Mouse (Mus musculus) inflammation-experienced regulatory T-cells, adult 6 months (primary cell): ENCODE measurements around the gene Mrpl34. TPM values are rescaled to one million over a fixed set of nuclear protein-coding genes. Genes with fewer than 3 reads are reported as not detected.
A peak's percentile ranks its signal among the peaks of the same experiment; 100 is the strongest.

Experiments used
- ATAC-seq: one replicate; pipeline ENCODE4 v1.8.0; 2017
- polyA plus RNA-seq, 3 experiments: library from polyadenylated mRNA; unstranded; fragments of 100-300 nt; shearing (Covaris generic); gene quantifications; one replicate each; pipeline ENCODE4 v1.2.1; 2017

Mrpl34 gene
- polyA plus RNA-seq, 3 experiments from 2014 or later, result 68.3 to 83.2 (median 80.6) TPM

- no peak for ATAC-seq
Observed at GRCm38 (mm10) chr8:71469411-71469810, 4.7 kb downstream of the Mrpl34 start.

- no peak for ATAC-seq
Observed at GRCm38 (mm10) chr8:71470146-71470912, 5.6 kb downstream of the Mrpl34 start.

GRCm38 (mm10) chr8:71470913-71471255 lies 6.1 kb downstream of the Mrpl34 start:
- no peak for ATAC-seq

GRCm38 (mm10) chr8:71471861-71472260 lies 7.1 kb downstream of the Mrpl34 start:
- no peak for ATAC-seq

GRCm38 (mm10) chr8:71472601-71473386 lies 8.0 kb downstream of the Mrpl34 start:
- ATAC-seq, result no peak

- no peak for ATAC-seq
Observed at GRCm38 (mm10) chr8:71474344-71474743, 9.6 kb downstream of the Mrpl34 start.

GRCm38 (mm10) chr8:71474785-71475701 lies 10.3 kb downstream of the Mrpl34 start:
- ATAC-seq, result no peak

- no peak for ATAC-seq
Observed at GRCm38 (mm10) chr8:71475702-71476075, 10.9 kb downstream of the Mrpl34 start.

- ATAC-seq, result peak; percentile 74
Observed at GRCm38 (mm10) chr8:71476099-71476940, 11.6 kb downstream of the Mrpl34 start.

- ATAC-seq, result no peak
Observed at GRCm38 (mm10) chr8:71477196-71477845, 12.6 kb downstream of the Mrpl34 start.

- no peak for ATAC-seq
Observed at GRCm38 (mm10) chr8:71478943-71479342, 14.2 kb downstream of the Mrpl34 start.

GRCm38 (mm10) chr8:71483932-71484331 lies 19.2 kb downstream of the Mrpl34 start:
- no peak for ATAC-seq

- no peak for ATAC-seq
Observed at GRCm38 (mm10) chr8:71484736-71485135, 20.0 kb downstream of the Mrpl34 start.

GRCm38 (mm10) chr8:71485142-71486135 lies 20.7 kb downstream of the Mrpl34 start, which contains the start of gene Ano8:
Gene Ano8, minus strand, starts transcription at chr8:71485963.
- peak; percentile 66 for ATAC-seq

- ATAC-seq, result no peak
Observed at GRCm38 (mm10) chr8:71486136-71486529, 21.4 kb downstream of the Mrpl34 start.

- ATAC-seq, result peak; percentile 37
Observed at GRCm38 (mm10) chr8:71487691-71488445, 23.1 kb downstream of the Mrpl34 start, which contains the start of gene Gtpbp3. Gene Gtpbp3, plus strand, starts transcription at chr8:71488103.

GRCm38 (mm10) chr8:71488454-71488853 lies 23.7 kb downstream of the Mrpl34 start:
- ATAC-seq, result peak; percentile 88

GRCm38 (mm10) chr8:71495039-71495438 lies 30.3 kb downstream of the Mrpl34 start:
- ATAC-seq, result peak; percentile 69

- no peak for ATAC-seq
Observed at GRCm38 (mm10) chr8:71495811-71496210, 31.1 kb downstream of the Mrpl34 start.
